Mouse (Mus musculus) olfactory bulb, adult 2 months (tissue): Measurements from ENCODE around the gene Ahdc1.

Experiments used
- CTCF ChIP-seq: fragments of 200-500 bp; IDR thresholded peaks from 2 replicates; pipeline ENCODE4 v1.5.1; 2012; ENCODE audit warnings: low read depth, mild to moderate bottlenecking, low read length, moderate library complexity; ENCODE audit not compliant: insufficient read depth
- POLR2A ChIP-seq: fragments of 200-500 bp; IDR thresholded peaks from 2 replicates; pipeline ENCODE4 v1.6.1; 2012; ENCODE audit warnings: mild to moderate bottlenecking, low read depth, low read length, moderate library complexity; ENCODE audit not compliant: insufficient read depth

DNA sequence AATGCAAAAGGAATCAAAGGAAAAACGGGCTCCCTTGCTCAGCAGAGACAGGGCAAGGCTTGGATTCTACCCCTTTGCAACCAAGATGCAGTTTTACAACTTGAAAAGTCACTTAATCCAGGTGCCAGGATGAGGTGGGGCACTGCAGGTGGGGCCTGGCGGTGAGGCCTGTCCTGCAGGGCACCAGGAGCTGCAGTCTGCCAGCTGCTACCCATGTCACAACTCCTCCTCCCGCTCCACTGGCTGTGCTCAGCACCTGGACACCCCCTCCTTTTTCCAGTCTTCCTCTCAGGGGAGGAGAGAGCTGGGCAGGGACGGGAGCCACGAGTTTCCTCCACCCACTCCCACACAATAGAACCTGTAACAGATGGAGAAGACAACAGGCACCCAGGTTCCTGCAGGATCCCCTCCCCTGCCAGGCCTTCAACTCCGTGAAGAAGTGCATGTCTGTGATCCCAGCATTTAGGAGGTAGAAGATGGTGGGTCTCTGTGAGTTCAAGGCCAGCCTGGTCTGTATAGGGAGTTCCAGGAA, 102.4 kb downstream of the Ahdc1 start:
- no peak for TF ChIP-seq CTCF
- TF ChIP-seq POLR2A: no peak
